ENCODE assay signal across 18 mouse cellular contexts in genomic region chr1:166089739-166090138, GRCm38 (mm10). TPM values are rescaled to one million over a fixed set of nuclear protein-coding genes. Genes with fewer than 3 reads are reported as not detected.
DNase-seq lines count a peak whose midpoint lies in the region; ATAC-seq and TF ChIP-seq lines count a peak whose summit lies in the region.
"Had no signal": no experiment of that assay in that cellular context is flagged by ENCODE, and none has a peak within 500 bp of the region (broad histone marks: within the 10 kb centered on the region; RNA-seq: fewer than 3 reads in every experiment).

No protein-coding gene starts in this region.

- no peak for TF ChIP-seq POLR2A in heart, adult 2 months (IDR thresholded peaks at IDR 0.05; ENCODE audit: insufficient read depth, low read depth, low read length)

- H3K9me3 ChIP-seq in limb, embryonic 13.5 days: no peaks in the 10 kb centered on the region
- H3K9me3 ChIP-seq in stomach, postnatal 0 days (ENCODE audit: control insufficient read depth, low read length): no peaks in the 10 kb centered on the region
- H3K9me3 ChIP-seq in forebrain, embryonic 16.5 days (ENCODE audit: control insufficient read depth, low read length): no peaks in the 10 kb centered on the region
- H3K9me3 ChIP-seq: forebrain, embryonic 10.5 days had no signal

- no peaks in the 10 kb centered on the region for H3K36me3 ChIP-seq in limb, embryonic 13.5 days
- no peaks in the 10 kb centered on the region for H3K36me3 ChIP-seq in stomach, postnatal 0 days (ENCODE audit: control insufficient read depth, insufficient read depth, low read length)
- H3K36me3 ChIP-seq in forebrain, embryonic 16.5 days (ENCODE audit: control insufficient read depth, insufficient read depth): no peaks in the 10 kb centered on the region
- no peaks in the 10 kb centered on the region for H3K36me3 ChIP-seq in heart, adult 2 months (ENCODE audit: control insufficient read depth, insufficient read depth, low read length)
- H3K36me3 ChIP-seq: forebrain, embryonic 10.5 days had no signal

- H3K79me2 ChIP-seq in heart, adult 2 months (replicated peaks; ENCODE audit: control insufficient read depth, insufficient read depth, low read length): no peaks in the 10 kb centered on the region

- 16% methylated on average over 4 of the region's 4 CpGs for WGBS in limb, embryonic 13.5 days
- 41% methylated on average over 4 of the region's 4 CpGs for WGBS in stomach, postnatal 0 days
- 75% methylated on average over 4 of the region's 4 CpGs for WGBS in forebrain, embryonic 16.5 days
- 57% methylated on average over 4 of the region's 4 CpGs for WGBS in heart, adult 2 months

- peaks cover 12% of the 10 kb centered on the region; the same call in 1 of the 2 replicates for H3K4me1 ChIP-seq in limb, embryonic 13.5 days
- no peaks in the 10 kb centered on the region for H3K4me1 ChIP-seq in stomach, postnatal 0 days (replicated peaks; ENCODE audit: control insufficient read depth, insufficient read depth)
- H3K4me1 ChIP-seq in forebrain, embryonic 16.5 days (replicated peaks; ENCODE audit: control insufficient read depth, insufficient read depth, low read length): no peaks in the 10 kb centered on the region
- no peaks in the 10 kb centered on the region for H3K4me1 ChIP-seq in heart, adult 2 months (ENCODE audit: control insufficient read depth, insufficient read depth, low read length)

- H3K4me2 ChIP-seq in limb, embryonic 13.5 days (replicated peaks): no peak overlapping the region
- H3K4me2 ChIP-seq in stomach, postnatal 0 days (replicated peaks; ENCODE audit: low read depth): no peak overlapping the region
- H3K4me2 ChIP-seq in forebrain, embryonic 16.5 days (ENCODE audit: low read length): no peak overlapping the region

- ATAC-seq in limb, embryonic 13.5 days (ENCODE audit: low FRiP score, low read depth): peak; percentile 73; the same call in 1 of the 2 replicates
- no peak for ATAC-seq in stomach, postnatal 0 days (ENCODE audit: low FRiP score, low TSS enrichment)
- ATAC-seq in forebrain, embryonic 16.5 days: no peak

- H3K27me3 ChIP-seq in limb, embryonic 13.5 days: no peaks in the 10 kb centered on the region
- H3K27me3 ChIP-seq in stomach, postnatal 0 days (ENCODE audit: control insufficient read depth, insufficient read depth, low read length): no peaks in the 10 kb centered on the region
- H3K27me3 ChIP-seq in forebrain, embryonic 16.5 days (replicated peaks; ENCODE audit: control insufficient read depth, insufficient read depth, low read length): no peaks in the 10 kb centered on the region
- H3K27me3 ChIP-seq in heart, adult 2 months (ENCODE audit: control insufficient read depth, insufficient read depth, low read length): no peaks in the 10 kb centered on the region

- H3K27ac ChIP-seq in limb, embryonic 13.5 days: no peak overlapping the region
- no peak overlapping the region for H3K27ac ChIP-seq in stomach, postnatal 0 days (replicated peaks)
- no peak overlapping the region for H3K27ac ChIP-seq in forebrain, embryonic 16.5 days (ENCODE audit: low read length)
- H3K27ac ChIP-seq in heart, adult 2 months: no peak overlapping the region
- H3K27ac ChIP-seq: forebrain, embryonic 10.5 days; left cerebral cortex, adult 2 months; macrophage had no signal

- H3K9ac ChIP-seq in limb, embryonic 13.5 days: no peak overlapping the region
- H3K9ac ChIP-seq in stomach, postnatal 0 days (ENCODE audit: low read length): no peak overlapping the region
- H3K9ac ChIP-seq in forebrain, embryonic 16.5 days (replicated peaks; ENCODE audit: low read depth, low read length): no peak overlapping the region
- H3K9ac ChIP-seq in heart, adult 2 months (ENCODE audit: low read depth, low read length): no peak overlapping the region

- H3K4me3 ChIP-seq in limb, embryonic 13.5 days: no peak overlapping the region
- H3K4me3 ChIP-seq in stomach, postnatal 0 days (ENCODE audit: low read depth, low read length): no peak overlapping the region
- no peak overlapping the region for H3K4me3 ChIP-seq in forebrain, embryonic 16.5 days (replicated peaks; ENCODE audit: low read length)
- H3K4me3 ChIP-seq in heart, adult 2 months: no peak overlapping the region
- H3K4me3 ChIP-seq: forebrain, embryonic 10.5 days; left cerebral cortex, adult 2 months had no signal

- TF ChIP-seq CTCF in stomach, postnatal 0 days (IDR thresholded peaks at IDR 0.05; ENCODE audit: low read depth): no peak
- no peak for TF ChIP-seq CTCF in heart, adult 2 months (IDR thresholded peaks at IDR 0.05)

- intact Hi-C loops in heart, adult 2 months (cut with DNase I): no loop called here

- DNase-seq in urinary bladder, postnatal 14 days (ENCODE audit: low spot score): peak; percentile 14
- no peak for DNase-seq in urinary bladder, postnatal 10 days (ENCODE audit: low spot score)
- DNase-seq in forelimb bud, embryonic 11.5 days (ENCODE audit: low read depth, low spot score): peak; percentile 48
- DNase-seq in stomach, postnatal 0 days (ENCODE audit: low spot score): peak; percentile 40
- DNase-seq in cerebellum, adult 9-10 months: no peak
- no peak for DNase-seq in heart, adult 2 months
- DNase-seq: cerebellum, postnatal 36 days; gastrocnemius, postnatal 36 days; heart, postnatal 4 days; kidney, postnatal 36 days; thymus, postnatal 14 days had no signal

- TF ChIP-seq EP300 in stomach, postnatal 0 days (optimal IDR thresholded peaks at IDR 0.05): no peak
- TF ChIP-seq EP300 in heart, adult 2 months (IDR thresholded peaks at IDR 0.05; ENCODE audit: insufficient read depth, low read depth, low read length): no peak

RNA-seq across cellular contexts. Expression of gene Dusp27, which starts 38.0 kb away (rescaled TPM):
- polyA plus RNA-seq in limb, embryonic 13.5 days (2015; fragmentation: Nextera tagmentation; extraction: Ambion mirVana): 6.1 and 6.4 TPM in 2 replicates
- 0.50 and 0.57 TPM in 2 replicates for polyA plus RNA-seq in stomach, postnatal 0 days (2015; fragmentation: Nextera tagmentation; extraction: Ambion mirVana)
- 1.1 and 1.3 TPM in 2 replicates for polyA plus RNA-seq in forebrain, embryonic 16.5 days (2015; fragmentation: Nextera tagmentation; extraction: Ambion mirVana)
- 10 to 100 TPM; 37.3 to 42.1 TPM for total RNA-seq in heart, adult 2 months (2021)
- polyA plus RNA-seq in heart, adult 2 months (2012; rRNA removed): 9.4 and 12.8 TPM in 2 replicates
- total RNA-seq: MEL had no signal

RNA-seq across cellular contexts. Expression of gene Gpa33, which starts 40.3 kb away (rescaled TPM):
- 0.51 and 0.65 TPM in 2 replicates for polyA plus RNA-seq in limb, embryonic 13.5 days (2015; fragmentation: Nextera tagmentation; extraction: Ambion mirVana)
- polyA plus RNA-seq in stomach, postnatal 0 days (2015; fragmentation: Nextera tagmentation; extraction: Ambion mirVana): 34.3 and 35.6 TPM in 2 replicates
- polyA plus RNA-seq in forebrain, embryonic 16.5 days (2015; fragmentation: Nextera tagmentation; extraction: Ambion mirVana): not detected in 2 replicates
- not detected for total RNA-seq in heart, adult 2 months (2021)
- polyA plus RNA-seq in heart, adult 2 months (2012; rRNA removed): not detected in 2 replicates
- total RNA-seq: gastrocnemius, postnatal 36 days; heart, postnatal 4 days; left cerebral cortex, adult 2 months; MEL had no signal
- polyA plus RNA-seq: macrophage; neural tube, embryonic 14.5 days had no signal

Comparison
In these comparisons a context has a peak if more than half of its experiments do, and no peak if none do; other contexts are left out.
1. DNase-seq: peak in urinary bladder, postnatal 14 days (single experiment), forelimb bud, embryonic 11.5 days (single experiment) and stomach, postnatal 0 days (single experiment); none in urinary bladder, postnatal 10 days (single experiment), cerebellum, adult 9-10 months (single experiment) and heart, adult 2 months (0 of 2).
2. RNA of gene Gpa33, which starts 40.3 kb away (polyA plus RNA-seq): 34.3 to 35.6 TPM in stomach, postnatal 0 days; 0.51 to 0.65 TPM in limb, embryonic 13.5 days, not detected in forebrain, embryonic 16.5 days and not detected in heart, adult 2 months; every median in the first group is over 10 times any median in the second.